Mouse (Mus musculus) erythroblast, embryonic 14.5 days (primary cell): ENCODE results near the gene D930048N14Rik.

ENCODE experiments used
- GATA1 ChIP-seq: IDR thresholded peaks from 2 replicates; pipeline ENCODE4 v1.6.1; 2012; ENCODE audit warnings: low read length, inconsistent platforms, mixed read lengths
- TAL1 ChIP-seq: IDR thresholded peaks from 3 replicates; pipeline ENCODE4 v1.6.1; 2012; ENCODE audit warnings: low read length, inconsistent platforms, mixed read lengths

DNA sequence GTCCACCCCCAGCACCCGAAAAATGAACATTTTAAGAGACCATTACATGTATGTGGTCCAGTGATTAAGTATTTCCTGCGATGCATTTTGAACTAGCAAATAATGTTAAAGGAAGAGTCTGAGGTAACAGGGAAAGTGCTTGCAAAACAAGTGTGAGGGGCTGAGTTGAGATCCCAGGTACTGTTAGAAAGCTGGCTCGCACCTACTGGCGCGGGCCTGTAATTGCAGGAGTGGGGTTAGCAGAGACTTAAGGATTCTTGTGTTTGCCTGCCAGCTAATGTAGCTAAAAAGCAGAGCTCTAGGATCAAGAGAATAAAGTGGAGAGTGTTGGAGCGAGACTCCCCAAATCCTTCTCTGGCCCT is 14.4 kb upstream of the D930048N14Rik start:
- TF ChIP-seq GATA1: no peak
- no peak for TF ChIP-seq TAL1
